Mouse (Mus musculus) cortical plate, adult 2 months (tissue): ENCODE results near the gene Fam117a.

Experiments used
- CTCF ChIP-seq: fragments of 200-500 bp; IDR thresholded peaks from 2 replicates; pipeline ENCODE4 v1.5.1; 2011; ENCODE audit warnings: mild to moderate bottlenecking, control low read depth, low read length; ENCODE audit not compliant: insufficient read depth; ENCODE audit errors: extremely low read depth
- POLR2A ChIP-seq: fragments of 200-500 bp; IDR thresholded peaks from 2 replicates; pipeline ENCODE4 v1.6.1; 2011; ENCODE audit warnings: mild to moderate bottlenecking, low read length, control low read depth; ENCODE audit not compliant: insufficient read depth; ENCODE audit errors: extremely low read depth

GRCm38 (mm10) chr11:95334448-95335060 lies 2.3 kb upstream of the Fam117a start:
- no peak for TF ChIP-seq CTCF
- TF ChIP-seq POLR2A: no peak
